Mouse (Mus musculus): ENCODE results near the gene Pear1. TPM values are rescaled to one million over a fixed set of nuclear protein-coding genes. Genes with fewer than 3 reads are reported as not detected.

Pear1 gene
- polyA plus RNA-seq, 1 experiment from 2014 or later: 19.4 TPM

DNA sequence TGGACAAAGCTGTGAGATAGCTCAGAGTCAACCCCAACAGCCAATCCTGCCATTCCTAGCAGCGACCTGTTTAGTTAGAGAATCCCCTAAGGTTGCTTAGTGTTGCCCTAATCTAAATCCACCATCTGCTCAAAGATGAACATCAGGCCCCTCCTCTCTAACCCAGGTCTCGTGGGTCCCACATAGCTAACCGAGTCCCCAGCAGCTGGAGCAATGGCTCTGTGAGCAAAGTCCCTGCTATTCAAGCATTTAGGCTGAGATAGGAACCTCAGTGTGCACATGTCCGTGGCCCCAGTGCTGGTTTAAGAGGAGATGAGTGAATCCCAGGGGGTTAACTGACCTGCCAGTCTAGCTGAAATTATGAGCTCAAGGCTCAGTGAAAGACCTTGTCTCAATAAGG lies 22.1 kb upstream of the Pear1 start:
- ATAC-seq (replicated peaks; ENCODE audit: extremely low read depth, insufficient read depth, low FRiP score): no peak
- Histone ChIP-seq H3K4me3 (ENCODE audit: low read length) (no peak overlapping the region; the same call in 1 of the 2 replicates), H3K4me1 (ENCODE audit: control insufficient read depth, insufficient read depth, low read length) (0 out of 2 replicates have a peak, but pooled peaks cover 3% of the 10 kb centered on the region), H3K27me3 (ENCODE audit: control insufficient read depth, insufficient read depth, low read length) (no peaks in the 10 kb centered on the region), H3K9ac (ENCODE audit: low read length) (no peak overlapping the region), H3K27ac (ENCODE audit: low read length) (peak overlapping the region; percentile 60; the same call in 1 of the 2 replicates), H3K4me2 (ENCODE audit: low read depth, low read length) (no peak overlapping the region), H3K9me3 (replicated peaks; ENCODE audit: control insufficient read depth, low read length) (no peaks in the 10 kb centered on the region), H3K36me3 (ENCODE audit: control insufficient read depth, insufficient read depth) (no peaks in the 10 kb centered on the region)
- WGBS: 69% methylated on average over 4 of the region's 4 CpGs

DNA sequence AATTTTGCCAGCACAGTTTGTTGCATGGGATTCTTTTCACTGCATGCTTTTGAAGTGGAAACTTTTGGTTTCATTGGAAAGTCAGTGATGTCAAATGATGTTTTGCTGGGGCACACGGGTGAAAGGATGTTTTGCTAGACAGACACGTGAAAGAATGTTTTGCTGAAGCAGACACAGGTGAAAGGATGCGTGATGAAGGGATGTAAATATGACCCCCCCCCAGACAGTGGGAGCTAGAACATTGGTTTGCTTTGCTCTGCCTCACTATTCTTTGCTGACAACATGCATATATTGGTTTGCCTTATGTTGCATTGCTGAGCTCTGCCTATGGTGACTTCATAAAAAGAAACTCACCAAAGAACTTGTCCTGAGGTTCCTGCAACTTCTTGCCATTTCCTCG lies 20.9 kb upstream of the Pear1 start:
- Histone ChIP-seq H3K36me3 (ENCODE audit: control insufficient read depth, insufficient read depth) (no peaks in the 10 kb centered on the region), H3K4me3 (ENCODE audit: low read length) (no peak overlapping the region), H3K9me3 (replicated peaks; ENCODE audit: control insufficient read depth, low read length) (no peaks in the 10 kb centered on the region), H3K4me1 (ENCODE audit: control insufficient read depth, insufficient read depth, low read length) (0 out of 2 replicates have a peak, but pooled peaks cover 3% of the 10 kb centered on the region), H3K9ac (ENCODE audit: low read length) (no peak overlapping the region), H3K27ac (ENCODE audit: low read length) (no peak overlapping the region), H3K27me3 (ENCODE audit: control insufficient read depth, insufficient read depth, low read length) (no peaks in the 10 kb centered on the region), H3K4me2 (ENCODE audit: low read depth, low read length) (no peak overlapping the region)
- ATAC-seq (replicated peaks; ENCODE audit: extremely low read depth, insufficient read depth, low FRiP score): no peak
- 74% methylated on average over 4 of the region's 4 CpGs for WGBS

DNA sequence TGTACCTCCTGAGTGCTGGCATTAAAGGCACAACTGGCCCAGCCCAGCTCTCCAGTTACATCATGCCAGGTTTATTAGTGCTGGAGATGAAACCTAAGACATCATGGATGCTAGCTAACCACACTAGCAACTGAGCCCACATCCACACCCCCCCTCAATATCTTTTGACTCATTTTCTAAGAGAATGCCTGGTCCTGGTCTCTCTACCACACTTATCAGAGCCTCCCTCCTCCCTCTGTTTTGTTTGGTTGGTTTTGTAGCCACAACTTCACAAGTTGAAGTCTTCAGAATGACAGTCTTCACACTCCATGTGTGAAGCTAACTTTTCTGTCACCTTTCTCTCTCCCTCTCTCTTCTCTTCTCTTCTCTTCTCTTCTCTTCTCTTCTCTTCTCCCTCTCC lies 16.8 kb upstream of the Pear1 start:
- Histone ChIP-seq H3K27ac (ENCODE audit: low read length) (no peak overlapping the region), H3K4me1 (ENCODE audit: control insufficient read depth, insufficient read depth, low read length) (no peaks in the 10 kb centered on the region)

DNA sequence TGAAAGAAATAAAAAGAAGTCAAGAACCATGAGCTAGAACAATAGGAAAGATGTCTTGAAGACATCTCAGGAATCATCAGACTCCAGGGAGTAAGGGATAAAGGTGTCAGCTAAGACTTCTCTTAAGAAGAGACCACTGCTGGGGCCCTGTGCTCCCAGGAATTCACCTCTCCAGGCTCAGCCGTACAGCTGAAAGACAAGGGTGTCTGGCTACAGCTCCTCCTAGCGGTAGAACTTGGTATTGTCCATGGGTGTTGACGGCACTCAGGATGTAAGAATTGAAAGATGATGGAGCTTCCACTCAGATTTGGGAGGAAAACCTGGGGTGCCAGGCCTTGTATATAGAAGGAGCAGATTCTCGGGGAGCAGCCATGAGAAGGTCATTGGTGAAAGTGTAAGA lies 14.5 kb upstream of the Pear1 start:
- no peaks in the 10 kb centered on the region for H3K4me1 ChIP-seq (ENCODE audit: control insufficient read depth, insufficient read depth, low read length)
- H3K9me3 ChIP-seq (replicated peaks; ENCODE audit: control insufficient read depth, low read length): no peaks in the 10 kb centered on the region
- no peak for ATAC-seq (replicated peaks; ENCODE audit: extremely low read depth, insufficient read depth, low FRiP score)
- H3K27me3 ChIP-seq (ENCODE audit: control insufficient read depth, insufficient read depth, low read length): peaks cover 5% of the 10 kb centered on the region
- H3K4me3 ChIP-seq (ENCODE audit: low read length): no peak overlapping the region
- no peaks in the 10 kb centered on the region for H3K36me3 ChIP-seq (ENCODE audit: control insufficient read depth, insufficient read depth)
- H3K27ac ChIP-seq (ENCODE audit: low read length): no peak overlapping the region
- WGBS: 2% methylated on average over 4 of the region's 4 CpGs
- H3K4me2 ChIP-seq (ENCODE audit: low read depth, low read length): no peak overlapping the region
- H3K9ac ChIP-seq (ENCODE audit: low read length): no peak overlapping the region

More for the DNA sequence above, 16.8 kb upstream of the Pear1 start:
- H3K27me3 ChIP-seq (ENCODE audit: control insufficient read depth, insufficient read depth, low read length): peaks cover 5% of the 10 kb centered on the region
- ATAC-seq (replicated peaks; ENCODE audit: extremely low read depth, insufficient read depth, low FRiP score): no peak
- H3K36me3 ChIP-seq (ENCODE audit: control insufficient read depth, insufficient read depth): no peaks in the 10 kb centered on the region
- no peak overlapping the region for H3K4me3 ChIP-seq (ENCODE audit: low read length)
- no peak overlapping the region for H3K9ac ChIP-seq (ENCODE audit: low read length)
- no peak overlapping the region for H3K4me2 ChIP-seq (ENCODE audit: low read depth, low read length)
- H3K9me3 ChIP-seq (replicated peaks; ENCODE audit: control insufficient read depth, low read length): no peaks in the 10 kb centered on the region

DNA sequence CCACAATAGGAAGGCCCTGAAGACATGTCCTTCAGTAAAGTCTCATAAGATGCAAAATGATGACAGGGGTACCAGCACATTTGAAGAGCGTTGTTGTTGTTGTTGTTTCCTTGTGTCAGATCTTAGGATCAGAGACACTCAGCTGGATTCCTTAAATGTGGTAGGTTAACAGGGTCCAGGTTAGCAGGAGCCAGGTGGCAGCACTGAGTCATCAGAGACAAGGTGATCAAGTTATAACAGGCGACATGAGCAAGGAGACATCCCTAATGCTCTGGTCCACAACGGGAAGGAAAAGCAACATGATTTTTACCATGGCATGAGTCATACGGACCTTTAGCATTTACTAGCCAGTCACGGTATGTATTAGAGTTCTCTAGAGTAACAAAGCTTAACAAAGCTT lies 9.4 kb upstream of the Pear1 start:
- no peaks in the 10 kb centered on the region for H3K4me1 ChIP-seq (ENCODE audit: control insufficient read depth, insufficient read depth, low read length)
- H3K27ac ChIP-seq (ENCODE audit: low read length): no peak overlapping the region
- H3K36me3 ChIP-seq (ENCODE audit: control insufficient read depth, insufficient read depth): no peaks in the 10 kb centered on the region
- H3K4me2 ChIP-seq (ENCODE audit: low read depth, low read length): no peak overlapping the region
- H3K9ac ChIP-seq (ENCODE audit: low read length): no peak overlapping the region
- ATAC-seq (replicated peaks; ENCODE audit: extremely low read depth, insufficient read depth, low FRiP score): no peak
- H3K9me3 ChIP-seq (replicated peaks; ENCODE audit: control insufficient read depth, low read length): no peaks in the 10 kb centered on the region
- WGBS: 62% methylated on average over 5 of the region's 5 CpGs
- H3K27me3 ChIP-seq (ENCODE audit: control insufficient read depth, insufficient read depth, low read length): no peaks in the 10 kb centered on the region; the same call in 1 of the 2 replicates
- no peak overlapping the region for H3K4me3 ChIP-seq (ENCODE audit: low read length)

DNA sequence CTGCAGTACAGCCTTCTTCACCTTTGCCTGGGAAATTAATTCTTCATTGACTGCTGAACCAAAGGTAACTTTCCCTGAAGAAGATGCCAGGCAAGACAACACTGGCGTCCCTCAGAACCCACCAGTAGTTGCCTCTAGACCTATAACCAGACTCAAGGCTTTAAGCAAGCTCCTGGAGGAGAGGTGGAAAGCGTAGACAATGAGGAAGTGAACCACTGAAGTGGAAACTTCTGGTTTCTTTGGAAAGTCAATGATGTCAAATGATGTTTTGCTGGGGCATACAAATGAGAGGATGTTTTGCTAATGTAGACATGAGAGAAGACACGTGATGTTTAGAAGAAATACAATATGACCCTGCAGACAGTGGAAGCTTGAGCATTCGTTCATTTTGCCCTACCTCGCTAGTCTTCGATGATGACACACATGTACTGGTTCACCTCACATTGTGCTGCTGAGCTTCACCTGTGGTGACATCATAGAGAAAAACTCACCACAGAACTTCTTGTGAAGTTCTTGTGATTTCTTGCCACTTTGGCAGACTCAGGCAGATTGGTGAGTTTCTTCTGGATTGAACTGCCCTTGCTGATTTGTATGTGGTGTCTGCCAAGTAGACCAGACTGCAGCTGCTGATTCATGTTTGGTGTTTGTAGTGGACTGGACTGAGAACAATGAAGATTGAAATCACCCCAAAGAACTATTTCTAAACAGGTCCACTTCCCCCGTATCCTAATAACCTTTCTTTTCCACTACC lies 8.2 kb upstream of the Pear1 start:
- Histone ChIP-seq H3K9ac (ENCODE audit: low read length) (no peak overlapping the region), H3K9me3 (replicated peaks; ENCODE audit: control insufficient read depth, low read length) (no peaks in the 10 kb centered on the region), H3K36me3 (ENCODE audit: control insufficient read depth, insufficient read depth) (no peaks in the 10 kb centered on the region), H3K27ac (ENCODE audit: low read length) (no peak overlapping the region), H3K4me3 (ENCODE audit: low read length) (no peak overlapping the region), H3K4me1 (ENCODE audit: control insufficient read depth, insufficient read depth, low read length) (no peaks in the 10 kb centered on the region), H3K4me2 (ENCODE audit: low read depth, low read length) (no peak overlapping the region), H3K27me3 (ENCODE audit: control insufficient read depth, insufficient read depth, low read length) (no peaks in the 10 kb centered on the region; the same call in 1 of the 2 replicates)
- 74% methylated on average over 7 of the region's 7 CpGs for WGBS
- no peak for ATAC-seq (replicated peaks; ENCODE audit: extremely low read depth, insufficient read depth, low FRiP score)

DNA sequence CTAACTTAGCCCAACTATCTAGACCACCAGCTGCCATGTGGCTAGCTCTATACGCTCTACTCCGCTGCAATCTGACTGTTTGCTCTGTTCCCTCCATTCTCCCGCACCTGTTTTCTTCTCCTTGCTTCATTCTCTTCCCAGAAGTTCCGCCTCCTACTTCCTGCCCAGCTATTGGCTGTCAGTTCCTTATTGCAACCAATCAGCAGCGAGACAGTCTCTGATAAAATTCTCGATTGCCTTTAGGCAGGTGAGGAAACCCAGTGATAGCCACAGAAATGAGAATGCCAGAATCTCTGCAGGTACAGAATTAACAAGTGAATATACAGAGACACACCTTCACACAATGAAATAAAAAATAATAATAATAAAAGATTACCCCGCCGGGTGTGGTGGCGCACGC lies 4.9 kb upstream of the Pear1 start:
- no peak for ATAC-seq (replicated peaks; ENCODE audit: extremely low read depth, insufficient read depth, low FRiP score)
- WGBS: 50% methylated on average over 10 of the region's 10 CpGs

DNA sequence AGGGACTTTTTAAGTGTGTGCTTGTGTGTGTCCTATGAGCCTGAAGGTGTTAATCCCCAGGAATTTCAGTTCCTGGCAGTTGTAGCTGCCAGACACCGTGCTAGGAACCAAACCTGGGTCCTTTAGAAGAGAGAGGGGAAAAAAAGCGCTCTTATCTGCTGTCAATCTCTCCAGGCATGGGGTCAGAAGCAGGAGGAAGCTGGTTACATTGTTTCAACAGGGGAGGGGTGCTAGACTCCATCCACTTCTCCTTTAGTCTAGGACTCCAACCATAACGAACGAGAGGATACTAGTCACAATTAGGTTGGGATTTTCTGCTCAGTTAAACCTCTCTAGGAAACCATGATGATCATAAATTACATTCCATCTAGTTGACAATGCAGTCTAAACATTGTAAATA lies 4.3 kb upstream of the Pear1 start:
- Histone ChIP-seq H3K36me3 (ENCODE audit: control insufficient read depth, insufficient read depth) (no peaks in the 10 kb centered on the region), H3K27me3 (ENCODE audit: control insufficient read depth, insufficient read depth, low read length) (no peaks in the 10 kb centered on the region; the same call in 1 of the 2 replicates), H3K4me3 (ENCODE audit: low read length) (no peak overlapping the region), H3K9ac (ENCODE audit: low read length) (no peak overlapping the region), H3K27ac (ENCODE audit: low read length) (no peak overlapping the region), H3K9me3 (replicated peaks; ENCODE audit: control insufficient read depth, low read length) (no peaks in the 10 kb centered on the region), H3K4me1 (ENCODE audit: control insufficient read depth, insufficient read depth, low read length) (no peaks in the 10 kb centered on the region), H3K4me2 (ENCODE audit: low read depth, low read length) (no peak overlapping the region)
- WGBS: 34% methylated on average over 4 of the region's 4 CpGs
- no peak for ATAC-seq (replicated peaks; ENCODE audit: extremely low read depth, insufficient read depth, low FRiP score)

More for the DNA sequence above, 4.9 kb upstream of the Pear1 start:
- H3K27ac ChIP-seq (ENCODE audit: low read length): no peak overlapping the region
- no peak overlapping the region for H3K4me2 ChIP-seq (ENCODE audit: low read depth, low read length)
- no peaks in the 10 kb centered on the region for H3K36me3 ChIP-seq (ENCODE audit: control insufficient read depth, insufficient read depth)
- no peaks in the 10 kb centered on the region; the same call in 1 of the 2 replicates for H3K27me3 ChIP-seq (ENCODE audit: control insufficient read depth, insufficient read depth, low read length)
- H3K4me3 ChIP-seq (ENCODE audit: low read length): no peak overlapping the region
- no peak overlapping the region for H3K9ac ChIP-seq (ENCODE audit: low read length)
- no peaks in the 10 kb centered on the region for H3K4me1 ChIP-seq (ENCODE audit: control insufficient read depth, insufficient read depth, low read length)
- H3K9me3 ChIP-seq (replicated peaks; ENCODE audit: control insufficient read depth, low read length): no peaks in the 10 kb centered on the region

DNA sequence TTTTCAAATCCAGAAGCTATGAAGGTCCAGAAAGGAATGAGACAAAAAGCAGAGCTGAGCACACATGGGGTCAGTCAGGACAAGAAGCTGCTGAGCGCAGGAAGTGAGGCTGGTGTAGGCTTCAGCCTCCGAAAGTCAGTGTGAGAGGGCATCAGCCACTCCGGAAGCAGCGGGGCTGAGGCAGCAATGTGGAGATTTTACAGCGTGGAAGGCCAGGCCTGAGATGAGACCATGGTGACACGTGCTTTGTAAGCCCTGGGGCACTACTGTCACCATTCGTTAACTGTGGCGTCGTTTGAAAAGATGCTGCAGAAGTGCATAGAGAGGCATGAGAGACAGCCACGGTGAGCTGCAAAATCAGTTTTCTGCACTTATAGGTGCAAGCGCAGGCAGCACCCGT lies 5.9 kb downstream of the Pear1 start:
- Histone ChIP-seq H3K9me3 (replicated peaks; ENCODE audit: control insufficient read depth, low read length) (no peaks in the 10 kb centered on the region), H3K4me2 (ENCODE audit: low read depth, low read length) (no peak overlapping the region), H3K27me3 (ENCODE audit: control insufficient read depth, insufficient read depth, low read length) (peaks cover 34% of the 10 kb centered on the region), H3K4me1 (ENCODE audit: control insufficient read depth, insufficient read depth, low read length) (no peaks in the 10 kb centered on the region), H3K4me3 (ENCODE audit: low read length) (no peak overlapping the region), H3K9ac (ENCODE audit: low read length) (no peak overlapping the region), H3K36me3 (ENCODE audit: control insufficient read depth, insufficient read depth) (no peaks in the 10 kb centered on the region), H3K27ac (ENCODE audit: low read length) (no peak overlapping the region)
- WGBS: 60% methylated on average over 12 of the region's 12 CpGs
- no peak for ATAC-seq (replicated peaks; ENCODE audit: extremely low read depth, insufficient read depth, low FRiP score)
